ENCODE assay signal across 13 mouse cellular contexts in genomic region chr6:124465729-124466128, GRCm38 (mm10). TPM values are rescaled to one million over a fixed set of nuclear protein-coding genes. Genes with fewer than 3 reads are reported as not detected.
DNase-seq lines count a peak whose midpoint lies in the region; ATAC-seq and TF ChIP-seq lines count a peak whose summit lies in the region.
"Had no signal": no experiment of that assay in that cellular context is flagged by ENCODE, and none has a peak within 500 bp of the region (broad histone marks: within the 10 kb centered on the region; RNA-seq: fewer than 3 reads in every experiment).

No protein-coding gene starts in this region.

- no peaks in the 10 kb centered on the region for H3K36me3 ChIP-seq in heart, embryonic 15.5 days
- H3K36me3 ChIP-seq in E14TG2a.4 (ENCODE audit: insufficient read depth, low read length) (no peaks in the 10 kb centered on the region; the same call in 1 of the 2 replicates), ES-Bruce4 (ENCODE audit: control insufficient read depth, insufficient read depth, low read length, poor library complexity, severe bottlenecking) (no peaks in the 10 kb centered on the region)
- no peaks in the 10 kb centered on the region for H3K36me3 ChIP-seq in limb, embryonic 15.5 days

- H3K9ac ChIP-seq in heart, embryonic 15.5 days = no peak overlapping the region
- H3K9ac ChIP-seq in ES-Bruce4 (ENCODE audit: low read depth, poor library complexity, severe bottlenecking) = peak overlapping the region; percentile 49; the same call in 1 of the 2 replicates
- H3K9ac ChIP-seq in limb, embryonic 15.5 days = no peak overlapping the region

- H3K4me3 ChIP-seq in heart, embryonic 15.5 days = no peak overlapping the region
- peak overlapping the region; percentile 78; the same call in 1 of the 2 replicates for H3K4me3 ChIP-seq in E14TG2a.4 (replicated peaks; ENCODE audit: low read length)
- H3K4me3 ChIP-seq in ES-Bruce4 (ENCODE audit: low read depth, low read length) = no peak overlapping the region
- H3K4me3 ChIP-seq in limb, embryonic 15.5 days = no peak overlapping the region
- H3K4me3 ChIP-seq: myocyte had no signal

- DNase-seq in heart, adult 11 months = no peak
- DNase-seq in layer of hippocampus, adult 9-10 months (ENCODE audit: low spot score) = no peak
- DNase-seq: cerebellum, postnatal 36 days; kidney, postnatal 4 days; left cerebral cortex, postnatal 4 days; right cerebral cortex, postnatal 25 days had no signal

- no peak for TF ChIP-seq EP300 in ES-Bruce4 (IDR thresholded peaks at IDR 0.05; ENCODE audit: insufficient read depth, low read depth, low read length)

- H3K27ac ChIP-seq in heart, embryonic 15.5 days = no peak overlapping the region
- H3K27ac ChIP-seq in ES-Bruce4 (ENCODE audit: insufficient read depth, low read length) = no peak overlapping the region
- H3K27ac ChIP-seq in limb, embryonic 15.5 days = no peak overlapping the region

- WGBS in heart, embryonic 15.5 days = 65% methylated on average over 6 of the region's 6 CpGs
- WGBS in limb, embryonic 15.5 days = 51% methylated on average over 6 of the region's 6 CpGs

- TF ChIP-seq POLR2A in ES-Bruce4 (IDR thresholded peaks at IDR 0.05; ENCODE audit: insufficient read depth, low read length) = no peak

- H3K4me2 ChIP-seq in heart, embryonic 15.5 days = peak overlapping the region; percentile 91; the same call in 1 of the 2 replicates
- H3K4me2 ChIP-seq in limb, embryonic 15.5 days = peak overlapping the region; percentile 76; the same call in 1 of the 2 replicates

- no peak for TF ChIP-seq CTCF in E14TG2a.4 (conservative IDR thresholded peaks at IDR 0.05; ENCODE audit: low read length)
- no peak for TF ChIP-seq CTCF in ES-Bruce4 (IDR thresholded peaks at IDR 0.05; ENCODE audit: low read depth, low read length)

- H3K4me1 ChIP-seq in heart, embryonic 15.5 days (replicated peaks) = peaks cover 15% of the 10 kb centered on the region
- H3K4me1 ChIP-seq in E14TG2a.4 (replicated peaks; ENCODE audit: low read depth, low read length) (peaks cover 26% of the 10 kb centered on the region), ES-Bruce4 (ENCODE audit: control insufficient read depth, insufficient read depth, low read length) (no peaks in the 10 kb centered on the region)
- peaks cover 19% of the 10 kb centered on the region for H3K4me1 ChIP-seq in limb, embryonic 15.5 days

- H3K9me3 ChIP-seq in heart, embryonic 15.5 days (replicated peaks) = no peaks in the 10 kb centered on the region
- no peaks in the 10 kb centered on the region for H3K9me3 ChIP-seq in E14TG2a.4 (ENCODE audit: low read length)
- no peaks in the 10 kb centered on the region for H3K9me3 ChIP-seq in ES-Bruce4 (replicated peaks; ENCODE audit: control insufficient read depth, insufficient read depth, low read length, poor library complexity, severe bottlenecking)
- H3K9me3 ChIP-seq in limb, embryonic 15.5 days = no peaks in the 10 kb centered on the region

- ATAC-seq in heart, embryonic 15.5 days (replicated peaks; ENCODE audit: insufficient number of reproducible peaks, insufficient read depth, low FRiP score, low read depth) = no peak
- ATAC-seq in limb, embryonic 15.5 days (ENCODE audit: insufficient number of reproducible peaks, low FRiP score, low TSS enrichment, low read depth) = no peak
- ATAC-seq in monocyte, adult 5-6 weeks (replicated peaks; ENCODE audit: insufficient number of reproducible peaks, low FRiP score, low TSS enrichment, poor library complexity, severe bottlenecking) = no peak
- ATAC-seq: lung, postnatal 0 days had no signal

- peaks cover 25% of the 10 kb centered on the region for H3K27me3 ChIP-seq in heart, embryonic 15.5 days
- peaks cover 67% of the 10 kb centered on the region for H3K27me3 ChIP-seq in E14TG2a.4 (ENCODE audit: insufficient read depth, low read length)
- no peaks in the 10 kb centered on the region for H3K27me3 ChIP-seq in ES-Bruce4 (ENCODE audit: control insufficient read depth, insufficient read depth, low read length, poor library complexity, severe bottlenecking)
- H3K27me3 ChIP-seq in limb, embryonic 15.5 days = peaks cover 7% of the 10 kb centered on the region; the same call in 1 of the 2 replicates

RNA-seq across cellular contexts. Expression of gene Clstn3, which starts 1.1 kb away (rescaled TPM):
- 0.73 and 1.5 TPM in 2 replicates for polyA plus RNA-seq in heart, embryonic 15.5 days (2015; fragmentation: Nextera tagmentation; extraction: Ambion mirVana)
- 17.1 and 25.6 TPM in 2 replicates for polyA plus RNA-seq in ES-Bruce4 (2011; ENCODE audit: insufficient read depth, insufficient read length, low read depth, missing spikeins)
- polyA plus RNA-seq in limb, embryonic 15.5 days (2015; fragmentation: Nextera tagmentation; extraction: Ambion mirVana) = 5.8 and 7.2 TPM in 2 replicates
- not detected in 3 replicates for total RNA-seq in monocyte, adult 5-6 weeks (2017)

RNA-seq across cellular contexts. Expression of gene C1rl, which starts 27.2 kb away (rescaled TPM):
- polyA plus RNA-seq in heart, embryonic 15.5 days (2015; fragmentation: Nextera tagmentation; extraction: Ambion mirVana) = 0.42 and 0.56 TPM in 2 replicates
- 0.79 and 1.3 TPM in 2 replicates for polyA plus RNA-seq in ES-Bruce4 (2011; ENCODE audit: insufficient read depth, insufficient read length, low read depth, missing spikeins)
- 0.61 and 0.73 TPM in 2 replicates for polyA plus RNA-seq in limb, embryonic 15.5 days (2015; fragmentation: Nextera tagmentation; extraction: Ambion mirVana)
- 0.19 to 0.21 TPM (median 0.19 TPM) in 3 replicates for total RNA-seq in monocyte, adult 5-6 weeks (2017)

RNA-seq across cellular contexts. Expression of gene C1ra, which starts 46.5 kb away (rescaled TPM):
- 1.5 and 2.0 TPM in 2 replicates for polyA plus RNA-seq in heart, embryonic 15.5 days (2015; fragmentation: Nextera tagmentation; extraction: Ambion mirVana)
- 0.27 TPM in 1 of 2 replicates, not detected in the other for polyA plus RNA-seq in ES-Bruce4 (2011; ENCODE audit: insufficient read depth, insufficient read length, low read depth, missing spikeins)
- 3.9 and 4.6 TPM in 2 replicates for polyA plus RNA-seq in limb, embryonic 15.5 days (2015; fragmentation: Nextera tagmentation; extraction: Ambion mirVana)
- 1.4 TPM in 1 of 3 replicates, not detected in the others for total RNA-seq in monocyte, adult 5-6 weeks (2017)

RNA-seq across cellular contexts. Expression of gene Pex5, which starts 50.9 kb away (rescaled TPM):
- polyA plus RNA-seq in heart, embryonic 15.5 days (2015; fragmentation: Nextera tagmentation; extraction: Ambion mirVana) = 24.9 and 30.9 TPM in 2 replicates
- 31.0 and 31.4 TPM in 2 replicates for polyA plus RNA-seq in ES-Bruce4 (2011; ENCODE audit: insufficient read depth, insufficient read length, low read depth, missing spikeins)
- 43.7 and 45.1 TPM in 2 replicates for polyA plus RNA-seq in limb, embryonic 15.5 days (2015; fragmentation: Nextera tagmentation; extraction: Ambion mirVana)
- 17.3 to 24.2 TPM (median 20.2 TPM) in 3 replicates for total RNA-seq in monocyte, adult 5-6 weeks (2017)
